Mouse (Mus musculus): ENCODE measurements around the gene Arhgef26.

Arhgef26 gene

DNA sequence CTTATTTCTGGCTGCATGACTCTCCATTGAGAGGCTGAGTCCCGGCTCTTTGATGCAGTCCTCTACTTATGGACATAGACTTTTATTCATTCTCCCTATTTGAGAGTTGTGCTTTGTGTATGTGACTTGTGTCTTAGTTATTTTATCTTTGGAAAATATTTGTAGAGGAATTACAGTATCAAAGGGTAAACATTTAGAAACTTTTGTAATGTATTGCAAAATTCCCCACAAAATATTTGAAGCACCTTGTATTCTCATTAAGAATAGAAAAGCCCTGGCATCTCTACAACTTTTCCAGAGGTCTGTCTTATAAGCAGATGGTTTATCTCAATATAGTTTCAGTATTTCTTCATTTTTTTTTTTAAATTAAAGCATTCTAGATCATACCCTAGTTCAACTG, 44.7 kb downstream of the Arhgef26 start:
- DNase-seq = no peak

DNA sequence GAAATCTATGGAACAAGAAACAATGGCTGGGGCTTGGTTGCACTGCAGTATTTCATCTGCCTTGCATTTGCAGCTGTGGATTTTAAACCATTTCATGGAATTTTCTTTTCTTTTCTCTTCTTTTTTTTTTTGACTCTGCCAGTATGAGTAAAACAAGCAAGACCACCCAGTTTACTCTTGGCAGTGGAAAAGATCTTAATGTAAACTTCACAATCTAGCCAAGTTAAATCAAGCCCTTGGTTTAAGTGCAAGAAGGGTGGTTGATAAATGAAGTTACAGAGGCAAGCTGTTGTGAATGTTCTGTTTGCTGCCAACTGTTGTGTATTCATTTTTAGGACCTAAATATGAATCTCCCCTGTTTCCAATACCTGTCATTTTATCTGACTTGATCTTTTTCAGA, 54.5 kb downstream of the Arhgef26 start:
- no peak for DNase-seq

DNA sequence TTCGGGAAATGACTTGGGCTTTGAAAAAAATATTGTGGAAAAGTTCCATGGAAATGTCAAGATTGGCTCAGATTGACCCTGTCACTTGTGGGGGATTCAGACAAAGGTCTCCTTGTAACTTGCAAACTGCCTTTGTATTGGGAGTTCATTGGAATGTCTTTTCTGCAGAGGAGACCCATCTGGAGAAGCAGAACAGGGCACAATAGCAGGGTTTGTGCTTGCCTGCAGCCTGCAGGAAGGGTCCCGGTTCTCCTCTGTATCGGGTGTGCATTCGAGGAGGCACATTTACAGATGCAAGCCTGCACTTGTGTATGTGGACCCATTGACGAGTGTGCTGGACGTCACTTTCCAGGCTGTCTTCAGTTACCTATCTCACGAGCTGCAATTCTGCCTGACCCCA, 56.1 kb downstream of the Arhgef26 start:
- DNase-seq = no peak

DNA sequence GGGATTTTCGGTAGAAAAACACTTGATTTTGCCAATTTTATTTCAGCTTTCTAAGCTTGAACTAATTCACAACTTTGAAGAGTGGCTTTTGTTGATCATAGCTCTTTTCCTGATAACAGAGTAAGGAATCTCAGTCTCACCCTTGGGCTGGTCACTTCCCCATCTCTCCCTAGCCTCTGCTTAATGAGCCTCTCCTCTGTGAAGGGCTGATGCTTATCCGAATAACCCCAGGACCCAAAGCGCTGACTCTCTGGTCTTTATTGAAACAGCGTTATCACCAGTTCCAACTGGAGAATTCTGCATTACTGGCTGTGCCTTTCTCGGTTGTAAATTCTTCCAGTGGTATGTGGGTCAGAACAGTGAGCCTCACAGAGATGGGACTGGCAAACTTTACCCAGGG, 57.2 kb downstream of the Arhgef26 start:
- no peak for DNase-seq

DNA sequence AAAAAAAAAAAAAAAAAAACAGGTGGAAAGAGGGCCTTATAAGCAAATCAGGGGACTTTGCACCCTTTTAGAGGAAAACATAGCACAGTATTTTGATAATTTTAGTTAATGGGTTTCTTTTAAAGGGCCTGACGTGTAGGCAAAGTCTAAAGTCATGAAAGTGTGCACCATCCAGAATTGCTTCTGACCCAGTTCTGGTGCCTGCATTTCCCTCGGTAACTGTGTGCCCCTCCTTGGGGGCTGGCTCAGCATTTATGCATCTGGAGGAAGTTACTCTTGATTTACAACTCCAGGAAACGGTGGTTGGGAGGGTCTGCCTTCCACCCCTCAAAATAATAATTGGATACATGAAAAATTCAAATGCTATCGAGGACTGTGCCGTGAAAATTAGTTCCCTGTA, 58.0 kb downstream of the Arhgef26 start:
- DNase-seq = no peak

DNA sequence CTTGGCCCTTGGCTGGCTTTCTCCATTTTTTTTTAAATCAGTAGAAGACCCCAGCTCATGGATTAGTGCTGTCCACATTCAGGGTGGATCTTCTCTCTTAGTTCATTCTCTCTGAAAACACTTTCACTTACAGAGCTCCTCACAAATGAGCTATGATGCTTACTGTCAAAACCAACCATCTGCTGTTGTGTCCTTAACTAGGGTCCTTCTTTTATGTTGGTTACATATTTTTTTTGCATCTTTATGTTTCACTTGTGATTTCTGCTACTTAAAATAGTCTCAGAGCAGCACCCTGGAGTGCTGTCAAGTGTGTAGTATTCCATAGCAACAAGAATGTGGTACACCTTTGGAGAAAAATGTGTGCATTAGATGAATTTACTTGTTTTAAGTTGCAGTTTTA, 60.0 kb downstream of the Arhgef26 start:
- DNase-seq = no peak

DNA sequence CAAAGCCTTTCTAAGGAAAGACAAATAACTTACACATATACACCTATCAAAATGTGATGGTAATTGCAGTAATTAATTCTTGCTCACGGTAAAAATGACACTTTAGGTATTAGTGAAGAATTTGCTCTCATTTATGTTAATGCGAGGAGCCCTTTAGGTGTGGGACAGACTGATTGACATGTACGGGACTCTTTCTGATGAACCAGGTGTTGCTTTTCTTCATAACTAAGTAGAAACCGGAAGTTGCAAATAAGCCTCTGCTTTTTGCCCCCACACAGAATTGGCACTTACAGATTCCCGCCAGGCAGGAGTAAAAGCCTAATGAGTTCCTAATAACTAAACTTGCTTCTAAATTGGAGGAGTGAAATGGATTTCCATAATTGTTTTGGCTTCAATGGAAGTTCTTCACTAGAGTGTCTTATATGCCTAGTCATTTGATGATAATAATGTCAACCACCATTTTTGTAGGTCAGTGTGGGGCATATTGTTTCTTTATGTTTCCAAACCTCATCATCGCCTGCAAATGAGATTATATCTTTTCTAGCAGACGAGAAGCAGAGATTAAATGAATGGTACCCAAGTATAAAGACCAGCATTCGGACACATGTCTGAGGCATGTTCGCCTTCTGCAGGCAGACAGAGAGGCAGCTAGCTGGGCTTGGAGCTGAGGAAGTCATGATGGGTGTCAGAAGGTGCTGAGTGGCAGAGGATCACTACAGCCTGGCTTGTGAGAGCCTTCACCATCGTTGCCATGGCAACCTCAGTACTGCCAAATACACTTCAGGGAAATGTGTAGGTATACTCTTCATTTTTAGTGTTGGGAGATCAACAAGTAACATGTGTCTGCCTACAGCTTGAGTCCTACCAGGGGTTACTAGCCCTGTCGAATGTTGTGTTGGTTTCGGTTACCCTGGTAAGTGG, 61.9 kb downstream of the Arhgef26 start:
- DNase-seq = no peak

DNA sequence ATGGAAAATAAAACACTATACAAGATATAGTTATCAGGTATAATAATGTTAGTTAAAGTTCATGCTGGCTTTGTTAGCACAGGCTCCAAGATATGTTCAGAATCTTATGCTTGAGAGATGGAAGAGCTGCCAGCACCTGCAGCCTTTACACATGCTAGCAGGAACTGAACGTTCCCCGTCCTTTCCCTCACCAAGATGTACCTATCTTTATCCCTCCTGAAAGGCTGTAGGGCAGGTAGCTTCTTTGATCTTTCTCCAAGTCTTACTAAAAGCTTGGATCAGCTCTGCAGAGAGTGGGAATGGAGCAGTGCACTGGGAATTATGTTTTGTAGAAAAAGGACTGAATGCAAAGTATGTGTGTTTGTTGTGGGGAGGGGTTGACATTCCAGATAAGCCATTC, 64.3 kb downstream of the Arhgef26 start:
- DNase-seq = no peak

DNA sequence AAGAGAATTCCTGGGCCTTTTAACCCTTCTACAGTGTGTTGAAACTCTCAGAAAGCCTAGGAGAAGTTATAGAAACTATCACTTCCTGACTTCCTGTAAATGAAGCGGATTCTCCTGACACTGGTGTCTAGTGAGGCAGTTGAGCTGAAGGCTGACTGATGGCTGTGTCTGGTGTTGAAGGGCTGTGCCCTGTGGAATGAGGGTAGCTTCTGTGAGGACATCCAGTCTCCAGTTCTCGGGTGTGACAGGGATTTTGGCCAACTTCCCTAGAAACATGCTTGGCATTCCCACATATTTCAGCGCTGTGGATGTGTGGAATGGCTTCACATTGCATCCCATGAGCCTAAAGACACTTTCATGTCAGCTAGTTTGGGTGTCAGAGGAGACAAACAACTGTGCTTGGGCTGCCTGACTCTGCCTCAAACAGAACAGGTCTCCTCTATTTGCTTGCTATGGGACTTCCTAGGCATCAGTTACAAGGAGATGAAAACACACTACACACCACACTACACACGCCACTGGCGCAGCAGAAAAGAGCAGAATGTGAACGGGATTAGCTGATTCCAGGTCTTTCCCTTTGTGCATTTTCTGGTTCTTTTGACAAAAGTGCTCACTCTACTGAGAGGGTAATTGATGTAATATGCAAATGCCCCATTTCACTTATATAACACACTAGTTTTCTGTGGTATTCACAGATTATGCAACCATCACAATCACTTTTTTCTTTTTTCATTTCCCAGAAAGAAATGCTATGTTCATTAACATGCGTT, 66.5 kb downstream of the Arhgef26 start:
- no peak for DNase-seq

DNA sequence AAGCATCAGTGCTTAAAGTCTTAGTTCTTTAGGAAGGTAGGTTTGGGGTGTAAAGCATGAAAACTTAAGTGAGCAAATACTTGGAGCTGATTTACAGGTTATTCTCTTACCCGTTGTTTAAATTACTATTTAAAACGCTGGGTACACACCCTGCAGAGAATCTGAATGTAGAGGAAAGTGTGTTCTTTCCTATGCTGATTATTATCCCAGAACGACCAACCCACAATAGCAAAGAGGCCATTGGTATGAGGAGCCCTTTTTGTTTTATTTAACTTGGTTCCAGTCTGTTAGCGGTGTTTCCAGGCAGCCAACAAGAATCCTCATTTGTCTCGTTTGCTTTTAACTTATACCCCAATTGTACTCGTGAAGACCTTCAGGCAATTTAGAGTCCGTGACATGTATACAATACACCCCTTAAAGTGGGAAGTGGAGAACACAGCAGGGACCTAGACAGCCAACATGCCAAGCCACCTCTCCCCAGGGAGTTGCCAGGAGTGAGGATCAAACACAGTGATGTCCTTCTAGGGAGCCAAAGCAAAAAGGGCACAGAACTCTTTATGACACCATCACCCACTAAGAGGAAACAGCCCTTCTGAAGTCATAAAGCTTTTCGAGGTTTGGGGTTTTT, 71.5 kb downstream of the Arhgef26 start:
- no peak for DNase-seq

DNA sequence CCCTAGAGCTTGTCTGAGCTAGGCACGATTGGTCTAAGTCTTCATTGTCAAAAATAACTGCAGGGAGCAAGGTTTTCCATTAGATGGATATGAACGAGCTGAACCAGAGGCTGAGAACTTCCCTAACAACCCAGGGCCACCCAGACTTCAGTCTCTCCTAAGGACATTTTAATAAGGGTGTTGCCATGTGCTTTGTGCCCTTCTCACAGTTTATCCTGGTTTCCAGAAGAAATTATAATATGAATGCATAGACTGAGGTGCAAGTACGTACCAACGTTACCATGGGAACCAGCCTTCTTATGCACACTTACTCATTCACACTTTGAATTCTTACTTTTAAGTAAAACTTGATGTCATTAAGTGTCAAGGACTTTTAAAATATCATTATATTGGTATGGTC, 72.3 kb downstream of the Arhgef26 start:
- no peak for DNase-seq

DNA sequence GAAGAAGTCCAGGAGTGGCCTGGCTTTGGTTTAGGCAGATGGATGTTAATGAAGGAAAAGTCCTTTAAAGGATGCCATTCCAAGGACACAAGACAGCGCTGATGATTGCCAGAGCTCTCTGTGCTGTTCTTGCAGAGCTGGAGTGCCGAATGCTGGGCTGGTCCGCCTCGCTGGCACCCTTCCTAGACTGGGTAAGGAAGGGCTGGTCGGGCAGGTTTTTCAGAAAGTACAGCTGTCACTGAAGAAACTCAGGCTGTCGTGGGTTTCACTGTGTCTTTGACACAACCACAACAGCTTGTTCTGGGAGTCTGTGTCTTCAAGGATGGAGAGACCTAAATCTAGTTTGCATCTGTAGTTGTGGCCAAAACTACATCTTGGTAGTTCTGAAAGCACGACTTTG, 74.6 kb downstream of the Arhgef26 start:
- DNase-seq = no peak

DNA sequence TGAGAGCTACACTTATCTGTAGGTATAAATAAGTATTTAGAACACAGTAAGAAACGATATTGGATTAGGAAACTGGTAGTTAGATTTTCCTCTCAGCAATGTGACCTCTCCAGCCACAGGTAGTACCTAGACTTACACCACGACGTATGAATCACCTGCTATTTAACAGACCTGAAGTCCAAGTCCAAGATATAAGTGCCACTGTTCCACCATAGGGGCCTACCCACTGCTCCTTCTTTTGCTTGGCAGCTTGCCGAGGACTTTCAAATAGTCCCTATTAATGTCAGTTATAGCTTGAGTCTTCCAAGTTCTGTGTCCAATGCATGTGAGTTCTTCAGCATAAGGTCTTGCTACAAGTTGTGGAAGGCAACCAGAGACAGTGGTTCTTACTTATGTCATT, 76.8 kb downstream of the Arhgef26 start:
- no peak for DNase-seq

DNA sequence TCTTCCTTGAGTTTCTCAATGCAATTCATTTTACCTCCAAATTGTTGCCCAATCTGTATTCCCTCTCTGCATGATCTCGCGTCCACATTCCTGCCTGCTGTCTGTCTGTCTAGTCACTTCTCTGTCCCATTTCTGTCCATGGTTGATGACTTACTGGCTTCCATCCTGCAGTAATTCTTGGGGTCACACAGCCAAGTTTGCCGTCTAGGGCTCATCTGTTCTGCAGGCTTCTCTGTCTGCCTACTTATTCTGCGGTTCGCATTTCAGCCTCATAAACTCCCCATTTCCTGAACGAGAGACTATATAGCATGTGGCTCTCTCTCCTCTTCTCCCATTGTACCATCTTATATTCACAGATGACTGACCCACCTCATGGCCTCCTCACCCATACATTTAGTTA, 79.3 kb downstream of the Arhgef26 start:
- DNase-seq = no peak

DNA sequence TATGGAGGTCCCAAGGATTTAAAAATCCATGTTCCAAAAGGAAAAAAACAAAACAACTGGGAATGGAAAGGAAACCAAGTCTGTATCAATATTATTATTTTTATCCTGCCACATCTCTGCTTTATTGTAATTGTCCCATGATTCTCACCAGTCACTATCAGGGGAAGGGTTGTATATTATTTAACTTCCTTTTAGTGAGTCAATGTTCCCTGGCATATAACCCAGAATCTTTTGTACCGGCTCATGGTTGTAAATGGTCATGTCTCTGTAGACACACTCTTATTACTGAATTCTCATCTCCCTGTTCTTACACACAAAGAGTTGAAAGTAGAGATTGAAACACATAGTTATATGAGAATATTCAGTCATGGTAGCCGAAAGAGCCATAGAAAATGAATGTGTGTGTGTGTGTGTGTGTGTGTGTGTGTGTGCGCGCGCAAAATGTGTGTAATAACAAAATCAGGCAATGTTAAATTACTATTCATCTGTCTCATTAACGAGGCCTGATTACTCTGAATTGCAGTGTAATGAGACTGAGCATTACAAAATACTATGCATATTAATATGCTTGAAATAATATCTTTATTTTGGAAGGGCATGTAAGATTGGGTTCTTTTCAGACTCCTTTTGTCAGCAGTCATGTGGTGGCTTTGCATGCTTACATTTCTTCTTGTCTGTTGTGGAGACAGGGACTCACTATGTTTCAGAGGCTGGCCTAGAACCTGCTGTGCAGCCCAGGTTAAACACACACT, 80.4 kb downstream of the Arhgef26 start:
- no peak for DNase-seq

DNA sequence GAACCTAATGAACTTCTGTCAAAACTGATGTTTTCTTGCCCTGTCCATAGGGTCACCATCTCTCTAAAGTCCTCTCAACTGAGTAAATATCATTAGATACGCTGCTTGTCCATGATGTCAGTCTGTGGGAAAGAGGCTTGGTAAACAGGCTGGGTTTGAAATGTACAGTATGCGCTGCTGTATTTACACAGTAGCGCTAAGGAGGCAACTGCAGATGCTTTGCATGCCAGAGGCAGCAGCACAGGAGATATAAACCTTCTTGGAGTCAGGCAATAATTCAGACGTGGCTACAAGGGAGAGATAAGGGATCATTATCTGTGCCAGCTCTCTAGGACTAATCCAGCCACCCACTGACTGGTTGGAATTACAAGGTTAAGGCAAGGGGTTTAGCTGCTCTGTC, 95.5 kb downstream of the Arhgef26 start:
- DNase-seq = no peak

DNA sequence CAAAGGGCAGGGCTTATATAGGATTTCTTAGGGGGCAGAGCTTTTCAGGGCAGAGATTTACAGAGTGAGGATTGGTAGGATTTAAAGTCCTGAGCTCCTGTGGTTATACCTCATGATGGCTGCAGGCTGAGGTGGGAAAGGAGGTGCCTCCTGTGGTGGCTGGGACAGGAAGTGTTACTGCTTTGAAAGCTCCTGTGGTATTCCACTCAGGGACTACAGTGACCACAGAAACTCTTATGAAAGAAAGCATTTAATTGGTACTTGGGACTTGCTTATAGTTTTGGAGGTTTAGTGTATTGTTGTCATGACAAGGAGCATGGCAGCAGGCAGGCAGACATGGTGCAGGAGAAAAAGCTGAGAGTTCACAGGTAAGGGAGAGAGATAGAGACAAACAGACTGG, 97.8 kb downstream of the Arhgef26 start:
- DNase-seq = no peak

DNA sequence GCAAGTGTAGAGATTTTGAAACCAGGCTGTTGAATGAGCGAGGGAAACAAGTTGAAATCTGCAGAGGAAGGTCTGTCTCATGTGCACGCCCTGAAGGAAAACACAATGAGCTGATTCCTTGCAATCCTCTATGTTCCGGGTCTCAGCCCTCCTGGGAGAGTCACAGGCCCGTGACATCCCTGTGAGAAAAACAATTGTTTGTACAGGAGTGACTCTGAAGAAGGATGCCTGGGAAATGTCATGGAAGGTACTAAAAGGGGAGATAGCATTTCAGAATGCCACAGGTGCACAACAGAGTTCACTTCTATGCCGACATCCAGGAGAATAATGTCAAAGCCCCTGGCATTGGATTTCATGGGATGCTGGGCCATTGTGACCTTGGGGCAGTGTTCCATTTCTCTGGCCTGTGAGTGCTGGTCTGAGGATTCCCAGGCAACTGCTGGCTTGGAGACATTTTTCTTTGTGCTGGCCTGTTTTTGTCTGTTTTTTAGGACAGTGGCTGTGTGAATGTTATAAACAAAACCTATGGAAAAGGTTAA, 102.4 kb downstream of the Arhgef26 start:
- no peak for DNase-seq

DNA sequence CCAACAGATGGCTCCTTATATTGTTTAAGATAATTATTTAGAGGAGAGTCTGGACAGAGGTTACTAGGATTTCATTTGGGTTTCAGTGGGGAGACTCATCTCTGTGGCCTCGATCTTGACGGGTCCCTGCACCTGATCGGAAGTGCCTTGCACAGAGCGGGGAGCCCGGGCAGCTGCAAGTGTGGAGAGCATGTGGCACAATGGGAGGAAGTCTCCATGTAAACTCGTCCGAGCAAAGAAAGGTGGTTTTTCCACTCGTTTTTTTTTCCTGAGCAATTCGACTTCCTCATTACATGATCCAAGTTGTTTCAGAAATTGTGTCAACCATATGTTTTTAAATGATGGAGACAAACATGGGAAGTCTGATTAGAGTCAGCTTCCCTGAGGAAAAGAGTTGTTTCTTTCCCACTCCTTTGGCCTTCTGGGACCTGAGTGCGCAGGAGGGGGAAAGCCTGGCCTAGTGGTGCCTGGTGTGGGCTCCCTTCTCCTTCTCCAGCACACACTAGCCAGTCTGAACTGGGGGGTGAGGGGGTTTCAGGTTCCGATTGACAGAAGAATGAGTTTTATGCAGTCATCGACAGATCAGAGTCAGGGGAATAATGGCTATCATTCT, 105.5 kb downstream of the Arhgef26 start:
- DNase-seq = no peak

DNA sequence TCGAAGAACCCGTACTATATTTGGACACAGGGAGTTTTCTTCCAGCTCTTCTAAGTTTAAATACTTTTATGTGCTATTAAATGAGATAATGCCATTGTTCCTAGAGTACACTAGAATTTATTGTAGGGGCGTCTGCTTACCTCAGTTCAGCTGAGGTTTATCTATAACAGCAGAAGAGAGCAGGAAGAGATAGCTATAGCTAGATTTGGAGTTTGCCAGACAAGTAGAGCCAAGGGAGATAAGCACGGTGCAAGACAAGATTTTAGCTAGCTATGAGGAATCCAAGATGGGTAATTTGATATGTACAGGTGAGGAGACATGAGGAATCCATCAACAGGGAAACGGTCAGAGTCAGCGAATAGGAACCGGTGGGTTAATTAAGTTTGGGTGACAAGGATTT, 108.1 kb downstream of the Arhgef26 start:
- DNase-seq = no peak

DNA sequence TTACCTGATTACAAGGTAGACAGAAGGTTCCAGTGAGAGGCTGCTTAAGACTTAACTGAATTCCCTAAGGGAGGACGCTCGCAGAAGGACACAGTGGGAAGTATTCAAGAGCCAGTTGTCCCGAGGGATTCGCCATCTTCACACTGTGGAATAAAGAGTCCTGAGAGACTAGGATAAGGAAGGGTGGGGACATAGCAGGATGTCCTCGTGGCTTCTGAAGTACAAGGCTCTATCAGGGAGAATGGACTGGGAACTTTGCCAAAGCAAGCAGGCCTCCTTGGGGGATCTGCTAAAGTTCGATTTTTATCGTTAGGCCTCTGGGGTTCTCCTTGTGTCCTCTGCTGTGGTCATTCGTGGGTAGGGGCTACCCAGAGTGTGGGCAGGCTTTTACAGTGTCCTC, 109.0 kb downstream of the Arhgef26 start:
- no peak for DNase-seq

DNA sequence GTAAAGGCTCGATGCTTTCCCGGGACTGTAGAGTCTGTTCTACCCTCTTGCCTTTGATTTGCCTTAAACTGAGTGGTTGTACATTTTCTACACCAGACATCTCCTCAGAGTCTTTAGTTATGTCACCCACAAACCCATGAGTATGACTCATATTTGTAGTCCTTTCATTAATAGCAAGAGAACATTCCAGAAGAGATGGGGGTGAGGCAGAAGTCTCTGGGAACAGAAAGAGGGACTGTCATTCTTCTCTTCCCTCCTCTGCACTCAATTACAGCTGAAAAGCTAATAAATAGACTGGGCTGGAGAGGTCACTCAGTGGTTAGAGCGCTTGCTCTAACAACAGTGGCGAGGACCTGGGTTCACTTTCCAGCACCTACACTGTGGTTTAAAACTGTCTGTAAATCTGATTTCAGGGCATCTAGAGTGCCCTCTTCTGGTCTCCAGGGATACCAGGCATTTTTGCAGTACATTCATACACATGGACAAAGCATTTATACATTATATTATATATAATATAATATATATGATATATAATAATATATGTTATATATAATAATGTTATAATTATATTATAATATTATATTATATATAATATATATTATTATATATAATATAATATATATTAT, 111.8 kb downstream of the Arhgef26 start:
- DNase-seq = no peak
